Mouse (Mus musculus): Measurements from ENCODE around the gene Rnf212b.

Gene Rnf212b

GRCm38 (mm10) chr14:54799686-54800085 is 14.3 kb upstream of the Rnf212b start:
- no peak for DNase-seq

DNA sequence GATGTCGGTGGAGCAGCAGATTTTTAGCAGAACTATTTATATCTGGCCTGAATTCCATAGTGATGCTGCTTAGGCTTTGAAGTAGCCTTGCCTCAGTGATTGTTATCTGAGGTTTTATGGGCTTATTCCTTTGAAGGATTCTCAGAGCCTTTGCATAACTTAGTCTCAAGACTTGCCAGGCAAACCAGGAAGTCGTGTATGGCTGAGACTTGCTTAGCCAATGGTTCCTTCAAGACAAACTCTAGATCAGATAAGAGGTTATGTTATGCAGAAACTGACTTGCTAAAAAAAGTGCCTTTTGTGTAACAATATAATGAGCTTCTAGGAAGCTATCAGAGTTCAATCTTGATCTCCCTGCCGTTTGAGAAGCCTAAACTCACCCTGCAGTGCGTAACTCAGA is 11.5 kb upstream of the Rnf212b start:
- no peak for DNase-seq

- DNase-seq, result no peak
Measured at GRCm38 (mm10) chr14:54806124-54806523, 7.8 kb upstream of the Rnf212b start.

DNA sequence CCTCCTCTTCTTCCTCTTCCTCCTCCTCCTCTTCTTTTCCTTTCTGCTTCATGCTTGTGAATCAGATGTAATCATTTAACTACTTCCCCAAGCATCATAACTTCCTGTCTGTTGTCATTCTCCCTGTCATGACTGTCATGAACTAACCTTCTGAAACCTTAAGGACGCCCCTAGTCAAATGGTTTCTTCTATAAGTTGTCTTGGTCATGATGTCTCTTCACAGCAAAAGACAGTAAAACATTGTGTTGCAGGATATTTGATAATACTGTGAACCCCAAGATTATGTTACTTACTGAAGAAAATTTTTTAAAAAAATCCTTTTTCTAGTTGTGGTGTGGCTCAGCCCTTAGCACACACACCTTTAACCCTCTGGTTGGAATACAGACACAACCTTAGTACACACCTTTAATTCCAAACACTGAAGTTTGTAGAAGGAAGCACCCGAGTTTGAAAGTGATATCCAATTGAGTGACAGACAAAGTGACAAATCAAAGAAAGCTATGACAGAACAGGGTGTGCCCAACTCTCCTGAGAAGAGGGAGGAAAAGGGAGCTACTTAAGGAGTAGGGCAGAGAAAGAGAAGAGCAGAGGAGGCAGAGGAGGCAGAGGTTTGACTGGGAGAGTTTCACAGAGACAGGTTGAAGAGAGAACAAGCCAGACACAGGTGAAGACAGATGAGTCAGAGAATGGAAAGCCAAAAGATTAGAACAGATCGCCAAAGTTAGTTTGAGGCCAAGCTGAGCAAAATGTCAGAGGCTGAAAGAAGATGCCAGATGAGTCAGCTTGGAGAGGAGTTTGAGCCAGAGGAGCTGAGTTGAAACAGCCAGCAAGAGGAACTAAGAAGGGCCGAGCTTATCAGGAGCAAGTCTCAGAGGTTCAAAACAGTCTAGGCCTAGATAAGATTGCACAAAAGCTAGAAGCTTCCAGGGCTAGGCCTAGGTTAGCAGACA is 4.9 kb upstream of the Rnf212b start:
- DNase-seq, result no peak

- no peak for DNase-seq
Measured at GRCm38 (mm10) chr14:54809668-54810033, 4.3 kb upstream of the Rnf212b start.

- DNase-seq, result no peak
Measured at GRCm38 (mm10) chr14:54815737-54816136, 1.8 kb downstream of the Rnf212b start.

GRCm38 (mm10) chr14:54817791-54818190 is 3.9 kb downstream of the Rnf212b start:
- DNase-seq, result peak; percentile 61

- no peak for DNase-seq
Measured at GRCm38 (mm10) chr14:54822301-54822700, 8.4 kb downstream of the Rnf212b start.

DNA sequence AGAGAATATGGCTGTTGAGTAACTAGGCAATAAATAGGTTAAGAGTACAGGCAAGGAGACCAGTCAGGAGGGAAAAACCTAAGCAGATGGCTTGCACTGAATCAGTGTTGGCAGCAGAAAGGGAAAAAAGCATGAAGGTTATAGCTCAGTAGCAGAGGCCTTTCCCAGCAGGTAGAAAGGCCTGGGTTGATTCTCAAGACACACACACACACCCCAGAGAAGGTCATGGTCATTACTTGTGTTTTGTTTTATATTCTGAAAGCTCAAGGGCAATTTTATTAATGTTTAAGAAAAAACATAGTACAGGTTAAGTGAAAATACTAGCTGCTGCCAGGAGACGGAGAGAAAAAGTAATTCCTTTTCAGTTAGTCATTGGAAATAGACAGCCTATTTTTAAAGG is 9.8 kb downstream of the Rnf212b start:
- DNase-seq, result peak; percentile 19

DNA sequence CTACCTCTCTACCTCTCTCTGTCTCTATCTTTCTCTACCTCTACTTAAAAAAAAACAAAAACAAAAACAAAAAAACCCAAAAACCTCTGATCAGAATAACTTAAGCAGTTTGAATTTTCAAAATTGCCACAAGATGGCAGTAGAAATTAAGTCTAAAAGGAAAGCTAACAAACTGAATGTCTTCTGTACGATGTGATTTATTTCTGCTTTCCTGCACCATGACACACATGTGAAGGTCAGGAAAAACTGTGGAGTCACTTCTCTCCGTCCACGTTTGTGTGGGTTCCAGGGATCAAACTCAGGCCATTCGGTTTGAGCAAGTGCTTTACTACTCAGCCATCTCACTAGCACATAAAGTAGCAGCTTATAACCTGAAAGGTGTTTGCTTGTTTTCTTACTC is 29.5 kb downstream of the Rnf212b start:
- no peak for DNase-seq

DNA sequence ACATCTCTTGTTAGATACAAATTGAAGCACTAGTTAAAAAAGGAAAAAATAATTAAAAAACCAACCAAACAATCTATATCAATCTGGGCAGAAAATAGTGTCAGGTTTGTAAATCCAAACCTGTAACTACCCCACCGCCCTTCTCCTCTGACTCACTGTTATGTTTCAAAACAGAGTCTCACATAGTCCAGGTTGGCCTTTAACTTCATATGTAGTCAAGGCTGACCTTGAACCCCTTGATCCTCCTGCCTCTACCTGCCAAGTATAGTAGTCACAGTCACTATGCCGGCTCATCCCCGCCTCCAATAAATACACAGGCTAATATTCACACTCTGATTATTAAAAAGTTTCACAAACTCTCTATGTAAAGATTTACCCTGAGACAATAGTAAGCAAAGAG is 41.8 kb downstream of the Rnf212b start:
- DNase-seq, result no peak

GRCm38 (mm10) chr14:54856703-54857102 is 42.8 kb downstream of the Rnf212b start:
- DNase-seq, result no peak

- peak; percentile 81 for DNase-seq
Measured at GRCm38 (mm10) chr14:54857891-54858290, 44.0 kb downstream of the Rnf212b start.

DNA sequence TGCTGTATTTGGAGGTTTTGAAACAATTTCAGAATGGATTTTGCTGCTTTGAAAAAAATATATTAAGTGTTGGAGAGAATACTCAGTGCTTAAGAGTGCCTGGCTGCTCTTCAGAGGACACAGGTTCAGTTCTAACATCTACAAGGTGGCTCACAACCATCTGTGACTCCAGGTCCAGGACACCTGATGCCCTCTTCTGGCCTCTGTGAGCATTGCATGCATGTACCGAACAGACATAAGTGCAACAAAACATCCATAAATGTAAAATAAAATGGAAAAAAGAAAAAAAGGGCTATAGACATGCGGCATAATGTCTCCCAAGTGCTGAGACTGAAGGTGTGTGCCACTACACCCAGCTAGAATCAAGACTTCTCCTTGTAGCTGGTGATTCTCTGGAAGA is 46.6 kb downstream of the Rnf212b start:
- DNase-seq, result peak; percentile 60

- peak; percentile 90 for DNase-seq
Measured at GRCm38 (mm10) chr14:54863501-54864312, 49.8 kb downstream of the Rnf212b start.

GRCm38 (mm10) chr14:54864313-54865036 is 50.5 kb downstream of the Rnf212b start:
- no peak for DNase-seq

- no peak for DNase-seq
Measured at GRCm38 (mm10) chr14:54865626-54866025, 51.7 kb downstream of the Rnf212b start.

DNA sequence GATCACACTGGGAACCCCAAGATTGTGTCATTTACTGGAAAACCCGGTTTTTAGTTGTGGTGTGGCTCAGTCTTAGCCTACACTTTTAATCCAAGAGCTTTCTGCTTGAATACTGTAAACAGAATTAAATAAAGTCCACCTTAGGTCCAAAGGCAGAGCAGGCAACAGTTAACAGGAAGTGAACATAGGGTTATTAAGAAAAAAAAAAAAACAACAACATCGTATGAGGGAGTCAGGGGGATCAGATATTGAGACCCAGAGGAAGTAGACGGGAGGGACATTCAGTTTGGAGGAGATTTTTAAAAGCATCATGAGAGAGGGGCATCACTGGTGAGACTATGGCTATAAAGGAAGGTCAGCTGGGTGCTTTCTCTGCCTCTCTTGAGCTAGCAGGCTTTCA is 52.3 kb downstream of the Rnf212b start:
- DNase-seq, result no peak

GRCm38 (mm10) chr14:54866936-54867335 is 53.0 kb downstream of the Rnf212b start:
- DNase-seq, result no peak

- no peak for DNase-seq
Measured at GRCm38 (mm10) chr14:54868026-54868425, 54.1 kb downstream of the Rnf212b start.

DNA sequence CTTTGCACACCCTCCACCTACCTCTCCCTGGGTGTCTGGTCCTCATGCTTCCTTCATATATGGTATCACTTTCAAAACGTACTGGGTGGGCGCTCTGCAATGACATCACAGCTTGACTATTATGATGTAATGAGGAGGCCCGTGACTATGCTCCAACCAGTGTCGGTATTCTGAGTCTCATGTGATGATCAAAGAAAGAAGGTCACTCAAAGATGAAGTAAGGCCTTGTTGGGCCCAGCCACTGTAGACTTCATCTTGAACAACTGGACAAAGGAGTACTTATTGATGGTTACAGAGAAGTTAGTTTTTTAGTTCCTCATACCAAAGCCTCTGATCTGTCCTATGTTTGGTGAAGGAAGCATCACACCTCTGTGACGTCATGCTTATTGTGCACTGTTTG is 56.9 kb downstream of the Rnf212b start, which contains the start of gene Homez:
Gene Homez (minus strand): TSS at position 101 of the 400 bp plus-strand sequence.
- no peak for DNase-seq

DNA sequence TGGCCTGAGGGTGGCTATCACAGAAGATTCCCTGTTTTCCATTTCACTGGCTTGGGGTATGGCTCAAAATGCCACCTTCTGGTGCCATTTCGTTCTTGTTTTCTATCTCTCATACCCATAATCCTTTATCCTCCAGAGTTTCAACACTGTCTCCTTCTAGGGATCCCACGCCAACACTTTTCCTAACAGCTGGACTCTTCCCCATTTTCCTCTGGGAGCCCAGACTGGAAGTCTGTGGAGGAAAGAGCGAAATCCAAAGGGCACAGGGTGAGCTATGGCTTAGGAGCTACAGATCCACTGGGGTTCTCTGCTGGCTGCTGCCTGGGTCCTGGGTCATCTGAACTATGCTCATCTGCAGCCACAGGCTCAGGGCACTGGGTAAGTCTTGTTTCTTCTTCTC is 60.2 kb downstream of the Rnf212b start:
- DNase-seq, result no peak
